Mouse (Mus musculus): ENCODE measurements around the gene Mok. TPM values are rescaled to one million over a fixed set of nuclear protein-coding genes. Genes with fewer than 3 reads are reported as not detected.

Mok gene
- total RNA-seq, 1 experiment = 14.9 TPM

DNA sequence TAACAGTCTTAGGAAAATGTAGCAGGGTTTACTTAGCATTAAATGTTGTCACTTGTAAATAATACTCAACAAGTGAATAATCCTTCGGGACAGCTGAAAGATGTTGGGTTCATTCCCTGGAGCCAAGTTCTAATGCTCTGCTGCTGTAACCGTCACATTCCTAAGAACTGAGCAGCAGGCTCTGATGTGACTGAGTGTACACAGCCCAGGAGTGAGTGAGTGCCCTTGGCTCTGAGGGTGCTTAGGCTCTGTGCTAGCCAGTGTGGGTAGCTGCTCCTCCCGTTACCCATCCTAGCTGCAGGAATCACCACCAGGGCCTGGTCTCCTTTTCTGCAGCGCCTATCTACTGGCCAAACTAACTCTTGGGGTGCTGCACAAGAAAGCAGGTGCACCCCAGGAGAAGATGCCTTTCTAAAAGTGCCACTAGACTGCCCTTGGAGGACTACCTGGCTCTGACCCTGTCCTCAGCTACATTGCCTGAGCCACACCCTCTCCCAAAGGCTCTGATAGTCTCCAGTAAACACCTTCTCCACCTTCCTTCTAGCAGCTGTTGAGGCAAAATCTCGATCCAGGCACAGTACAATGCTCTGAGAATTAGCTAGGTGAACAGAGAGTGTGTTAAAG is 38.0 kb downstream of the Mok start:
- Histone ChIP-seq H3K9ac (ENCODE audit: insufficient read depth, low read depth, low read length, poor library complexity, severe bottlenecking) (no peak overlapping the region), H3K4me3 (ENCODE audit: insufficient read depth in 1 of 2, low read depth in 1 of 2, low read length in 2 of 2, poor library complexity in 1 of 2, severe bottlenecking in 1 of 2) (no peak overlapping the region), H3K9me3 (ENCODE audit: control insufficient read depth, insufficient read depth, low read depth, low read length) (no peaks in the 10 kb centered on the region), H3K27ac (ENCODE audit: insufficient read depth, low read depth, low read length, poor library complexity, severe bottlenecking) (no peak overlapping the region), H3K4me1 (ENCODE audit: control insufficient read depth in 2 of 2, insufficient read depth in 2 of 2, low read length in 2 of 2, poor library complexity in 1 of 2) (peaks cover 17 to 20% of the 10 kb centered on the region in 2 experiments), H3K36me3 (ENCODE audit: control insufficient read depth, insufficient read depth, low read length, poor library complexity, severe bottlenecking) (peaks cover 18% of the 10 kb centered on the region; the same call in 1 of the 2 replicates)
- in situ Hi-C loops (cut with MboI; ENCODE audit: low sequenced_read_pairs in 2 of 2, unreplicated experiment in 2 of 2) = no loop called here
- no peak for TF ChIP-seq ZC3H11A (IDR thresholded peaks at IDR 0.05; ENCODE audit: borderline replicate concordance, low read depth, low read length)
- TF ChIP-seq ZNF384 (IDR thresholded peaks at IDR 0.05; ENCODE audit: low read depth, low read length) = no peak
- TF ChIP-seq HCFC1 (IDR thresholded peaks at IDR 0.05; ENCODE audit: borderline replicate concordance, insufficient read depth, low read length) = no peak
- TF ChIP-seq CHD2 (IDR thresholded peaks at IDR 0.05; ENCODE audit: low read depth, low read length) = no peak
- TF ChIP-seq MAFK (IDR thresholded peaks at IDR 0.05; ENCODE audit: insufficient read depth, low read depth, low read length) = no peak
- DNase-seq (ENCODE audit: low read depth, low spot score) = no peak

DNA sequence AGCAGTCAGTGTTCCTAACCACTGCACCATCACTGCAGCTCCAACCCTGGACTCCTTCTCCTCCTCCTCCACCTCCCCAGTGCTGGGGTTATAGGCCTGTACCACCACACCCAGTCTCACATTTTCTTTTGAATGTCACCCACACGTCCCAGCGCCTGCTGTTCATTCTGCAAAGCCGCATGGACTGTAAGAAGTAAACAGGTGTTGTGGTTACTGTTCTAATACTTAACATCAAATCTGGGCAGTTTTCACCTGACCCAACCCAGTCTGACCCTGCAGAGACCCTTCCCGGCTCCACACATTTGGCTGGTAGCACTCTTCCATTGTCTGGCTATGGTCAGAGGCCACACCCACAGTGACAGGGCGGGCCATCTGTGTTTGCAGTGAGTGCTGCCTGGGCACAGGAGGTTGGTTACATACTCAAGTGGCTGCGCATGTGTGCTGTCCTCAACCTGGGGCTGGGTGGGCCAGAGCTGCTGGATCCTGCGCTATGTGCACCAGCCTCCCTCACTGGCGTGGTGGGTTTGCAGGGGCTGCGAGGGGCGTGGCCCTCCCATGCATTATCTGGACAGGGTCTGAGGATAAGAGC is 38.8 kb downstream of the Mok start:
- Histone ChIP-seq H3K36me3 (ENCODE audit: control insufficient read depth, insufficient read depth, low read length, poor library complexity, severe bottlenecking) (peaks cover 18% of the 10 kb centered on the region; the same call in 1 of the 2 replicates), H3K27ac (ENCODE audit: insufficient read depth, low read depth, low read length, poor library complexity, severe bottlenecking) (no peak overlapping the region)
- in situ Hi-C loops (cut with MboI; ENCODE audit: low sequenced_read_pairs in 2 of 2, unreplicated experiment in 2 of 2) = no loop called here

DNA sequence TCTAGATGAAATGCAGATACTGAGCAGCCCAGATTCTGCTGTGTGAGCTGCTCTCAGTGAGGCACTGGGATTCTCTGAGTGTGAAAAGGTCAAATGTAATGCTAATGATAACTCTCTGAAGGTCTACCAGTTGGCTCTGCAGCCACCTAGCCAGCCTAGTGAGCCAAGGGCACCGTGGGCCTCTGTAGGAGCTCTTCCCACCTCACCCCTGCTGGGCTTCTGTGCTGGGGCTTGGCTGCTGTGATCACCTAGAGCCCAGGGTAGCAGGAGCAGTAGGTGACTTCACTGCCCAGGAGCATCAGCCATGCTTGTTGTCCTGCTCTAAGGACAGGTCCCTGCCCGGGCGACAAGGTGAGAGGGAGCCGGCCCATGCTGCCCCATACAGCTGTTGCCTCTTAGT is 41.5 kb downstream of the Mok start:
- DNase-seq (ENCODE audit: low read depth, low spot score) = no peak
- no peak overlapping the region for H3K27ac ChIP-seq (ENCODE audit: insufficient read depth, low read depth, low read length, poor library complexity, severe bottlenecking)
- peaks cover 14 to 16% of the 10 kb centered on the region in 2 experiments for H3K4me1 ChIP-seq (ENCODE audit: control insufficient read depth in 2 of 2, insufficient read depth in 2 of 2, low read length in 2 of 2, poor library complexity in 1 of 2)
- no peak overlapping the region for H3K4me3 ChIP-seq (ENCODE audit: insufficient read depth in 1 of 2, low read depth in 1 of 2, low read length in 2 of 2, poor library complexity in 1 of 2, severe bottlenecking in 1 of 2)
- no peaks in the 10 kb centered on the region for H3K9me3 ChIP-seq (ENCODE audit: control insufficient read depth, insufficient read depth, low read depth, low read length)
- peaks cover 8% of the 10 kb centered on the region; the same call in 1 of the 2 replicates for H3K36me3 ChIP-seq (ENCODE audit: control insufficient read depth, insufficient read depth, low read length, poor library complexity, severe bottlenecking)
- no peak overlapping the region for H3K9ac ChIP-seq (ENCODE audit: insufficient read depth, low read depth, low read length, poor library complexity, severe bottlenecking)
- in situ Hi-C loops (cut with MboI; ENCODE audit: low sequenced_read_pairs in 2 of 2, unreplicated experiment in 2 of 2) = no loop called here
- TF ChIP-seq MAFK (IDR thresholded peaks at IDR 0.05; ENCODE audit: insufficient read depth, low read depth, low read length) (no peak), HCFC1 (IDR thresholded peaks at IDR 0.05; ENCODE audit: borderline replicate concordance, insufficient read depth, low read length) (no peak), ZNF384 (IDR thresholded peaks at IDR 0.05; ENCODE audit: low read depth, low read length) (no peak), ZC3H11A (IDR thresholded peaks at IDR 0.05; ENCODE audit: borderline replicate concordance, low read depth, low read length) (no peak), CHD2 (IDR thresholded peaks at IDR 0.05; ENCODE audit: low read depth, low read length) (no peak)

More for the DNA sequence above, 38.8 kb downstream of the Mok start:
- Histone ChIP-seq H3K4me1 (ENCODE audit: control insufficient read depth in 2 of 2, insufficient read depth in 2 of 2, low read length in 2 of 2, poor library complexity in 1 of 2) (peaks cover 17 to 20% of the 10 kb centered on the region in 2 experiments), H3K9ac (ENCODE audit: insufficient read depth, low read depth, low read length, poor library complexity, severe bottlenecking) (no peak overlapping the region), H3K4me3 (ENCODE audit: insufficient read depth in 1 of 2, low read depth in 1 of 2, low read length in 2 of 2, poor library complexity in 1 of 2, severe bottlenecking in 1 of 2) (no peak overlapping the region), H3K9me3 (ENCODE audit: control insufficient read depth, insufficient read depth, low read depth, low read length) (no peaks in the 10 kb centered on the region)
- DNase-seq (ENCODE audit: low read depth, low spot score) = no peak
- TF ChIP-seq MAFK (IDR thresholded peaks at IDR 0.05; ENCODE audit: insufficient read depth, low read depth, low read length) = no peak
- no peak for TF ChIP-seq CHD2 (IDR thresholded peaks at IDR 0.05; ENCODE audit: low read depth, low read length)
- TF ChIP-seq ZC3H11A (IDR thresholded peaks at IDR 0.05; ENCODE audit: borderline replicate concordance, low read depth, low read length) = no peak
- no peak for TF ChIP-seq HCFC1 (IDR thresholded peaks at IDR 0.05; ENCODE audit: borderline replicate concordance, insufficient read depth, low read length)
- no peak for TF ChIP-seq ZNF384 (IDR thresholded peaks at IDR 0.05; ENCODE audit: low read depth, low read length)

DNA sequence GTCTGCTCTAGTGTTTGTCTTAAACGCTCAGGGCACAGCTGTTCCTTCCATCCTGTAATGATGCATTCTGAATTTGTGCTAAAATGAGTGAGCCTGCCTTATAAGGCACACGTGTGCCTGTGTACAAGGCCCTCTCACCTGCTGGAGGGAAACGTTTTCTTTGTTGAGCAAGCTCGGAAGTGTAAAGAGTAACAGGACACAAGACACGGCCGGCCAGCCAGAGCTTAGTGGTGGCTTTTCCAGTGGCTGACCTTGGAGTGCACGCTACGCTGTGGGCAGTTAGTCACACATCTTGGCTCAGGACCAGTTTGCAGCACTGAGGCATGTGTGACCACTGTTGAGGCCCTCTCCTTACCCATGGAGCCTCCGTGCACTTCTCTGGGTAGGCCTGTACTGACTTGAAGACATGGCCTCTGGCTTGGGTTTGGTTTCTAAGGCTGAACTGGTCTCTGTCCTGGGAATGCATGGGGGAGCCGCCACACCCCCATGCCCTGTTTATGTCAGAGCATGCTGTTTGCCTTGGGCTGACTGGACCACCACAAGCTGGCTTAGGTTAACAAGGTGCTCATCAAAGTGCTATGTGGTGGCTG is 42.8 kb downstream of the Mok start:
- TF ChIP-seq ZNF384 (IDR thresholded peaks at IDR 0.05; ENCODE audit: low read depth, low read length) (no peak), CHD2 (IDR thresholded peaks at IDR 0.05; ENCODE audit: low read depth, low read length) (no peak), MAFK (IDR thresholded peaks at IDR 0.05; ENCODE audit: insufficient read depth, low read depth, low read length) (no peak), HCFC1 (IDR thresholded peaks at IDR 0.05; ENCODE audit: borderline replicate concordance, insufficient read depth, low read length) (no peak), ZC3H11A (IDR thresholded peaks at IDR 0.05; ENCODE audit: borderline replicate concordance, low read depth, low read length) (no peak)
- no peak overlapping the region for H3K9ac ChIP-seq (ENCODE audit: insufficient read depth, low read depth, low read length, poor library complexity, severe bottlenecking)

More for the DNA sequence above, 42.8 kb downstream of the Mok start:
- H3K4me3 ChIP-seq (ENCODE audit: insufficient read depth in 1 of 2, low read depth in 1 of 2, low read length in 2 of 2, poor library complexity in 1 of 2, severe bottlenecking in 1 of 2) = no peak overlapping the region
- H3K36me3 ChIP-seq (ENCODE audit: control insufficient read depth, insufficient read depth, low read length, poor library complexity, severe bottlenecking) = peaks cover 8% of the 10 kb centered on the region; the same call in 1 of the 2 replicates
- no peak for DNase-seq (ENCODE audit: low read depth, low spot score)
- in situ Hi-C loops (cut with MboI; ENCODE audit: low sequenced_read_pairs in 2 of 2, unreplicated experiment in 2 of 2) = no loop called here
- H3K4me1 ChIP-seq (ENCODE audit: control insufficient read depth in 2 of 2, insufficient read depth in 2 of 2, low read length in 2 of 2, poor library complexity in 1 of 2) = peaks cover 10% of the 10 kb centered on the region in 2 experiments
- H3K27ac ChIP-seq (ENCODE audit: insufficient read depth, low read depth, low read length, poor library complexity, severe bottlenecking) = no peak overlapping the region
- no peaks in the 10 kb centered on the region for H3K9me3 ChIP-seq (ENCODE audit: control insufficient read depth, insufficient read depth, low read depth, low read length)

Data from ES-E14 (cell line).